Mouse (Mus musculus) hindbrain, embryonic 13.5 days (tissue): ENCODE measurements around the gene Tectb. TPM values are rescaled to one million over a fixed set of nuclear protein-coding genes. Genes with fewer than 3 reads are reported as not detected.

ENCODE experiments used
- ATAC-seq: fragments of 200-750 bp; cut with Nextera tagmentation; 2 replicates; pipeline ENCODE4 v1.8.0; 2017; ENCODE audit warnings: moderate TSS enrichment; ENCODE audit not compliant: low FRiP score
- H3K27ac ChIP-seq: fragments of 300-500 bp; sonication (generic); 2 replicates; pipeline ENCODE4 v1.5.1; 2015; ENCODE audit warnings: inconsistent platforms, mild to moderate bottlenecking, moderate library complexity
- H3K27me3 ChIP-seq: fragments of 300-500 bp; sonication (generic); 2 replicates; pipeline ENCODE4 v1.6.1; 2015; ENCODE audit warnings: mild to moderate bottlenecking, inconsistent platforms
- H3K36me3 ChIP-seq: fragments of 300-500 bp; sonication (generic); 2 replicates; pipeline ENCODE4 v1.6.1; 2015; ENCODE audit warnings: mild to moderate bottlenecking, inconsistent platforms
- H3K4me1 ChIP-seq: fragments of 300-500 bp; sonication (generic); replicated peaks from 2 replicates; pipeline ENCODE4 v1.6.1; 2015; ENCODE audit warnings: inconsistent platforms
- H3K4me2 ChIP-seq: fragments of 300-500 bp; sonication (generic); 2 replicates; pipeline ENCODE4 v1.6.1; 2015; ENCODE audit warnings: inconsistent platforms, mild to moderate bottlenecking, moderate library complexity
- H3K4me3 ChIP-seq: fragments of 300-500 bp; sonication (generic); 2 replicates; pipeline ENCODE4 v1.5.1; 2015; ENCODE audit warnings: mild to moderate bottlenecking, inconsistent platforms
- H3K9ac ChIP-seq: fragments of 300-500 bp; sonication (generic); 2 replicates; pipeline ENCODE4 v1.6.1; 2015; ENCODE audit warnings: mild to moderate bottlenecking, inconsistent platforms
- H3K9me3 ChIP-seq: fragments of 300-500 bp; sonication (generic); 2 replicates; pipeline ENCODE4 v1.6.1; 2016; ENCODE audit warnings: inconsistent platforms
- WGBS: fragments of 180-500 bp; shearing (Covaris S2); methylation state at CpG from one replicate; pipeline ENCODE4 v1.1.7; 2015; 5-methylcytosine and 5-hydroxymethylcytosine counted together
- polyA plus RNA-seq: library from polyadenylated mRNA; unstranded; fragments of >200 nt; fragmentation: Nextera tagmentation; extraction: Ambion mirVana; gene quantifications from 2 replicates; pipeline ENCODE4 v1.2.1, GENCODE M21; 2015

Tectb gene
- 0.45 and 0.75 TPM in 2 replicates for polyA plus RNA-seq

DNA sequence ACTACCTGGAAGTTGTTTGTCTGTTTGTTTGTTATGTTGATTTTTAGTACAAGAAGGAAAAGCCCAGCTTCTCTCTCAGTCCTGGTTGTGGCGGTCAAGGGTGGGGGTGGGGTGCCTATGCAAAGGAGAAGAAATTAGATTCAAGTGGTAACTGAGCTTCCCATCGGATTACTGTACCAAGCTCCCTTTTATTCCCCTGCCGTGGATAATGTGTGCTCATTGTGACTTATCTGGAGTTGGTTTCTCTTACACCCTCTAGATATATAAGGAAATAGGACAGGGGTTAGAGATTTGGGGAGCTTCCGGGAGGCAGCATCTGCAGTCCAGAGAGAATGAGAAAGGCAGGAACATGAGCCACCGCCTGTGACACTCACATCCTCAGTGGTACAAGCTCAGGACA lies at the start of gene Tectb:
Tectb (plus strand) TSS at position 301 of the 400 bp plus-strand sequence.
- 84% methylated on average over 5 of the region's 5 CpGs for WGBS
- Histone ChIP-seq H3K27me3 (no peaks in the 10 kb centered on the region), H3K9ac (no peak within 1 kb of the TSS), H3K27ac (no peak within 1 kb of the TSS), H3K4me2 (no peak within 1 kb of the TSS), H3K4me3 (no peak within 1 kb of the TSS), H3K36me3 (no peaks in the 10 kb centered on the region), H3K4me1 (peaks cover 7% of the 10 kb centered on the region), H3K9me3 (no peaks in the 10 kb centered on the region)
- no peak for ATAC-seq

DNA sequence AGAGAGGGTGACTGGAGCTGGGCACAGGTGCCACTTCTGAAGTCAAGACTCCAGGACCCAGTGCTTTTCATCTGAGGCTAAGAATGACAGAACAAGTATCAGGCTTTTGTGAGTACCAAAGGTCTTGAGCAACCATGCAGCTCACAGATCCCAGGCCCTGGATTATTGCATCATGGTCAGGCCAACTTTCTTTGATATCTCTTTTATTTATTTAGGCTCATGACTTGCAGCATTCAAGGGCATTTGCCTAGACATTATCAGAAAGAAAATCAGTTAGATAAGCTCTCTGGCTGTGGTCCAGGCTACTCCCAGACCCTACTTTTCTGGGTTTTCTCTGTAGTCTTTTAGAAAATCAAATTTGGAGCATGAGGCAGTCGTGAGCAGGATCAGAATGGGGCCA lies 48.8 kb upstream of the Tectb start:
- H3K27me3 ChIP-seq: no peaks in the 10 kb centered on the region
- H3K9ac ChIP-seq: no peak overlapping the region
- H3K4me3 ChIP-seq: no peak overlapping the region
- H3K9me3 ChIP-seq: no peaks in the 10 kb centered on the region
- H3K4me2 ChIP-seq: no peak overlapping the region
- no peak overlapping the region for H3K27ac ChIP-seq
- ATAC-seq: no peak
- H3K4me1 ChIP-seq: peaks cover 2% of the 10 kb centered on the region
- WGBS: 44% methylated on average over 1 of the region's 1 CpGs
- no peaks in the 10 kb centered on the region for H3K36me3 ChIP-seq

DNA sequence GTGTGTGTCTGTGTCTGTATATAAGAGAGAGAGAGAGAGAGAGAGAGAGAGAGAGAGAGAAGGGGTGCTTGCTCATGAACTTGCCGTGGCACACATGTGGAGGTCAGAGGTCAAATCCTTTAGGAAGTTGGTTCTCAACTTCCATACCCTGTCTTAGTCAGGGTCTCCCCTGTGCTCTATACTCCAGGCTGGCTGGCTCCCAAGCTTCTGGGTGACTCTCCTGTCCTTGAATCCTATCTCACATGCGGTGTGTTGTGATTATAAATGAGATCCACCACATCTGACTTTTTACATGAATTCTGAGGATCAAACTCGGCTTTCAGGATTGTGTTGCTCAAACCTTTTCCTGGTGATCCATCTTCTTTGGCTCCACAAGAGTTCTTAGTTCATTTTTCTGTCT lies 48.1 kb upstream of the Tectb start:
- Histone ChIP-seq H3K36me3 (no peaks in the 10 kb centered on the region), H3K9me3 (no peaks in the 10 kb centered on the region), H3K4me3 (no peak overlapping the region), H3K27ac (no peak overlapping the region), H3K27me3 (no peaks in the 10 kb centered on the region), H3K9ac (no peak overlapping the region), H3K4me2 (no peak overlapping the region), H3K4me1 (peaks cover 10% of the 10 kb centered on the region)
- ATAC-seq: no peak
- WGBS: 86% methylated on average over 3 of the region's 3 CpGs

DNA sequence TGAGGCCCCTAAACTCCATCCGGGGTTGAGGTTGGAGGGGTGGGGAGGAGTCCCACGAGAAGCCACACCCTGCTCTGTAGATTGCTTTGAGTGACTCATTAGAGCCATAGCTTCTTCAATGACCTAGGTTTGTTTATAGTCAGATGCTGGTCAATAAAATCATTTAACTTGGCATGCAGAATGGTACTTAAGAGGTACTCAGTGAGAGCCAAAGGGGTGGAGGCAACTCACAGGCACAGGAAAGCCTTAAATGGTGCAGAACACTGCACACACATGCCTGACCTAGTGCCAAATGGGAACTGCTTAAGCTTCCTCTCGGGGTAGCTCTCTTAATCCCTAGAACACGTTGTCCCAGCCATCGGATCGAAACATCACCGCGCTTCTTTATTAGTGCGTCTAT lies 46.0 kb upstream of the Tectb start:
- Histone ChIP-seq H3K4me2 (no peak overlapping the region), H3K4me3 (no peak overlapping the region), H3K9ac (no peak overlapping the region), H3K27ac (no peak overlapping the region), H3K9me3 (no peaks in the 10 kb centered on the region), H3K27me3 (no peaks in the 10 kb centered on the region), H3K4me1 (peaks cover 12% of the 10 kb centered on the region), H3K36me3 (no peaks in the 10 kb centered on the region)
- WGBS: 81% methylated on average over 9 of the region's 9 CpGs
- ATAC-seq: no peak

DNA sequence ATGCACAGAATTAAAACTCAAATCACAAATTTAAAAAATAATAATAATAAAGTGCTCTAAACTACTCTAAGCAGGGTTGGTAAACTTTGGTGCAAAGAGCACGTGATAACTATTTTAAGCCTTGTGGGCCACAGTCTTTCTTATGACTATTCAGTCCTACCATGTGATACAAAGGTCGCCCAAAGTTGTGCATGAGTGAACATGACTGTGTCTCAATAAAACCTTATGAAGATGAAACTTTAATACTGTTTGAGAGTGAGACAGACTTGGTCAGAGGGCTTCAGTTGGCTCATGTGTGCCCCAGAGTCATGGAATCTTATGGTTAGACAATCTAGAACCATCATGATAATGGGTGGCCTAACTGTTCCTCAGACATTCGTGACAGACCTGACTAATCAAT lies 44.6 kb upstream of the Tectb start:
- H3K9ac ChIP-seq: no peak overlapping the region
- H3K4me2 ChIP-seq: no peak overlapping the region
- H3K9me3 ChIP-seq: no peaks in the 10 kb centered on the region
- no peaks in the 10 kb centered on the region for H3K36me3 ChIP-seq
- no peak overlapping the region for H3K27ac ChIP-seq
- ATAC-seq: no peak
- peaks cover 12% of the 10 kb centered on the region for H3K4me1 ChIP-seq
- WGBS: 92% methylated on average over 3 of the region's 3 CpGs
- no peak overlapping the region for H3K4me3 ChIP-seq
- no peaks in the 10 kb centered on the region for H3K27me3 ChIP-seq

DNA sequence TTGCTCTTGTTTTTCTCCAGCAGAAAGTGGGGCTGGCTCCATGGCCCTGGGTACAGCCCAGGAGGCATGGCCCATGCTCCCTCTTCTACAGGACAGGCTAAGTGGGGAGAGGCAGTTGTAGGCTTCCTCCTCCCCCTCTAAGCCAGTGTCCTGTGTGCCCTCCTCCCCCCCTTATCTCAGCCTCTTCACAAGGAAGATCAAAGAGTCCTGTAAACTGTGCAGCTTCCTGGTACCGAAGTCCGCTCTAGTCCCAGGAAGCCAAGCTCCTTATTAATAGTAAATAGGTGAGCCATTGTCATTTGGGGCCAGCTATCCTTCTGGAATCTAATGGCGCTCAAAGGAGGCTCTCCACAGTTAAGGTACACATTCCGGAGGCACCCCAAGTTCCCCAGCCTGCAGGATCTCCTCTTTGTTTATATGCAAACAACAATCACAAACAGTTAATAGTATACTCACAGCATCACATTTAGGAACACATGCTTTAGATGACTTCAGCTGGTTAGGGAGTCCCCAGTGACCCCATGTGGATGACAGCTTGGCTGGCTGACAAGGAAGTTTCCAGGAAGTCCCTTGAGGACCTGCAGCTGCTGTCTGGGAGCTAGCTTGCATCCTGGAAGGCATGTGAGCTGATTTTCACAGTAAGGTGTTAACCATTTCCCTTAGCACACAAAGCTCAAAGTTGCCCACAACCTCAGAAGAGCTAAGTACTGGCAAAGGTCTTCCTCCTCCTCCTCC lies 43.7 kb upstream of the Tectb start:
- no peaks in the 10 kb centered on the region for H3K9me3 ChIP-seq
- H3K4me3 ChIP-seq: no peak overlapping the region
- no peaks in the 10 kb centered on the region for H3K36me3 ChIP-seq
- WGBS: 79% methylated on average over 4 of the region's 4 CpGs
- no peak overlapping the region for H3K9ac ChIP-seq
- H3K4me1 ChIP-seq: peaks cover 12% of the 10 kb centered on the region
- H3K27me3 ChIP-seq: no peaks in the 10 kb centered on the region
- no peak for ATAC-seq
- H3K27ac ChIP-seq: no peak overlapping the region
- no peak overlapping the region for H3K4me2 ChIP-seq

DNA sequence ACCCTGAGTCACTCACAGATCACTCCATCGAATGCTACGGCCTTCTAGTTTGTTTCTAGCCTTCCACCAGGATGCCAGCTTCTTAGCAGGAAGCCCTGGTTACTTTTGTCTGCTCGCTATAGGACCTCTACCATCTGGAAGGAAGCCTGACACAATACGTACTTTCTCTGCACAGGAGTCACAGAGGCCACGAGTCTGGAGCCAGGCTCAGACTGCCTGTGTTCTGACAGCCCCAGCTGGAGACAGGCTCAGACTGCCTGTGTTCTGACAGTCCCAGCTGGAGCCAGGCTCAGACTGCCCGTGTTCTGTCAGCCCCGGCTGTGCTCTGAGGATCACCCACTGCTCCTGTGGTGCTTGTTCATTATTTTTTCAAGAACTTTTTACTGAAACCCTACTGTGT lies 42.6 kb upstream of the Tectb start:
- H3K9me3 ChIP-seq: no peaks in the 10 kb centered on the region
- peak overlapping the region; percentile 14; the same call in 1 of the 2 replicates for H3K27ac ChIP-seq
- peak; percentile 69; the same call in 1 of the 2 replicates for ATAC-seq
- WGBS: 22% methylated on average over 7 of the region's 7 CpGs
- no peak overlapping the region for H3K9ac ChIP-seq
- no peaks in the 10 kb centered on the region for H3K27me3 ChIP-seq
- no peaks in the 10 kb centered on the region for H3K36me3 ChIP-seq
- no peak overlapping the region for H3K4me2 ChIP-seq
- no peak overlapping the region for H3K4me3 ChIP-seq
- peaks cover 12% of the 10 kb centered on the region for H3K4me1 ChIP-seq

DNA sequence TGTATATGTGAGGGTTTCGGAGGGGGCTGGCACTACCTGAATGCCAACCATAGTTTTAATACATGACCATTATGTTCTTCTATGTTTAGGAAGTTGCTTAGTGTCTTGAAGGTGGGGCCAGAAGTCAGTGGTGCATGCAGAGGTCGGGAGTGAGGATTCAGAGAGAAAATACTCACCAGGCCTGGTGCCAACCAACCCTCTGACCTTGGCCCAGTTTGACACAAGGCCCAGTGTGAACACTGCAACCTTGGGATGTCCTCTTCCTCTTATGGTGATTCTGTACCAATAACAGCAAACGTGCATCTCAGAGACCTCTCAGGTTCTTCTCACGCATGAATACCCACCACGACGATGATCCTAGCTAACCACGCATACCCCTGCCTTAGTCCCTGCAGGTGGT lies 42.0 kb upstream of the Tectb start:
- no peaks in the 10 kb centered on the region for H3K36me3 ChIP-seq
- 77% methylated on average over 7 of the region's 7 CpGs for WGBS
- no peaks in the 10 kb centered on the region for H3K27me3 ChIP-seq
- no peaks in the 10 kb centered on the region for H3K9me3 ChIP-seq
- no peak for ATAC-seq
- H3K4me1 ChIP-seq: peaks cover 16% of the 10 kb centered on the region
- no peak overlapping the region for H3K9ac ChIP-seq
- no peak overlapping the region for H3K27ac ChIP-seq
- no peak overlapping the region for H3K4me2 ChIP-seq
- H3K4me3 ChIP-seq: no peak overlapping the region

DNA sequence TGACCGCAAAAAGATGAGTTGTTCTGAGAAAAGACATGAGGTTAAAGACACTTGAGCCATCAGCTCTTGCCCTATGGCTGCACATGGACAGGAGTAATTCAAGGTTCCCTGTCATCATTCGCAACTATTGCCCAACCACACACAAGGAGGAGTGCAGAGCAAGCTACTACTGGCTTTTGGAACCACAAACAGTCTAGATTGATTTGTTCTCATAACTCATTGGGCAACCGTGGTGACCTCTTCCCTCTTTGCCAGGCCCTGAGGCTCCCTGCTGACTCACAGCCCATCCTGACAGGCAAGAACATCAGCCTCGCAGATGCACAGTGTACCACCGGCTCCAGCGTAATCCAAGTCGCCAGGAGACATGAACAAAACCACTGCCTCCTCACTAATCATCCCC lies 41.2 kb upstream of the Tectb start:
- Histone ChIP-seq H3K4me1 (peaks cover 23% of the 10 kb centered on the region), H3K27ac (no peak overlapping the region), H3K36me3 (no peaks in the 10 kb centered on the region), H3K4me2 (no peak overlapping the region), H3K9ac (no peak overlapping the region), H3K27me3 (no peaks in the 10 kb centered on the region), H3K4me3 (no peak overlapping the region), H3K9me3 (no peaks in the 10 kb centered on the region)
- no peak for ATAC-seq
- WGBS: 82% methylated on average over 7 of the region's 7 CpGs

DNA sequence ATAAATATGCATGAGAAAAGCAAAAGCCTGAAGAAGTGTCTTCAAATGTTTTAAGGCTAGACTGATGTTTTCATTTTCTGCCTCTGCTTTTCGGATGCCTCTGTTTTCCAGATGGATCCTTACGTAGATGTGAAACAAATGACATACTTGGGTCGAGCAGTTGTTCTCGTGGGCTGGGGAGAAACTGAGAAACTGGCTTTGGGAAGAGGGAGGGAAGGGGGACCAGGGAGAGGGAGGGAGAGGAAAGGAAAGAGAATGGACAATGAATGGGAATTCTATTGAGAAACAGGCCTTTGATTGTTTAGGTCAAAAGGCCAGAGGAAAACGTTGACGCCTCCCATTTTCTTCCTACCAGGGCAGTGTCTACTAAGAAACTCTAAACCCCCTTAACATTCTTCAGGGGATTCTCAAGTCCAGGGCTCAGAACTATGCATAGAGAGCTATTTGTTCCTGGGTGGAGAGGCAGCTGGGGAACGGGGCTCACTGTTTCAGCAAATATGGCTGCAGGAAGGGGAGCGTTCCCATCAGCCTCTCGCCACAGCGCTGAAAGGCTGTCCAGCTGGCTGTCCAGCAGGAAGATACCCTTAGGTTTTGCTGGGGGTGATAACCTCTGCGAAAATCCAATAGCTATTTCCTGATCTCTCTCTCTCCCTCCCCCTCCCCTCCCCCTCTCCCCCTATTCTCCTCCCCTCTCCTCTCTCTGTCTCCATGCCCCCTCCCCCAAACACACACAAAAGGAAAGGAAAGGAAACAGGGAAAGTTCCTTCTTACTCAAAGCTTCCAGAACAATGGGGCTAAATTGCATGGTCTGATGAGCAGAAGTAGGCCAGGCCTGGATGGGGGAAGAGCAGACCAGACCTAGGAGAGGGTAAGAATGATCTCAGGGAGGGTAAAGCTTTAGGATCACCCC lies 36.9 kb upstream of the Tectb start:
- Histone ChIP-seq H3K4me2 (no peak overlapping the region), H3K27me3 (no peaks in the 10 kb centered on the region), H3K4me3 (no peak overlapping the region), H3K9ac (no peak overlapping the region), H3K36me3 (no peaks in the 10 kb centered on the region), H3K27ac (peak overlapping the region; percentile 77), H3K4me1 (peaks cover 19% of the 10 kb centered on the region), H3K9me3 (no peaks in the 10 kb centered on the region)
- WGBS: 5% methylated on average over 11 of the region's 11 CpGs
- ATAC-seq: peak; percentile 65; the same call in 1 of the 2 replicates

DNA sequence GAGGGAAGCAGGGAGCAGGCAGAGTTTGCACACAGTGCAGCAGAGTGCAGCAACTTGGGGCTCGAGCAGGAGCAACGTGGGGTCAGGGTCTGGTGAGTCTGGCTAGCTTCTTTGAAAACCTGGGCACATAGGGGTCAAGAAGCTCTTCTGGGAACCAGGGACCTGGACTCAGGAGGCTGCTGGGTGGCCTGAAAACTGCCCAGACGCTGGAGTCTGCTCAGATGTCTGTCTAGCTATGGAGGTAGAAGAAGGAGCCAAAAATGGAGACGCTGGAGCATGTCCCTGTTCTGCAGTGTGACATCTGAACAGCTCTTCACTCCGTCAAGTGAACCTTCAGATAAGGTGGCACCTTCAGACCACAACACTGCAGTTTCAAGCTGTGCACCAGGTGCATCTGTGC lies 35.8 kb upstream of the Tectb start:
- Histone ChIP-seq H3K27me3 (no peaks in the 10 kb centered on the region), H3K4me3 (no peak overlapping the region), H3K27ac (peak overlapping the region; percentile 71), H3K9ac (no peak overlapping the region), H3K4me1 (peaks cover 19% of the 10 kb centered on the region), H3K4me2 (no peak overlapping the region), H3K9me3 (no peaks in the 10 kb centered on the region), H3K36me3 (no peaks in the 10 kb centered on the region)
- WGBS: 49% methylated on average over 5 of the region's 5 CpGs
- no peak for ATAC-seq

DNA sequence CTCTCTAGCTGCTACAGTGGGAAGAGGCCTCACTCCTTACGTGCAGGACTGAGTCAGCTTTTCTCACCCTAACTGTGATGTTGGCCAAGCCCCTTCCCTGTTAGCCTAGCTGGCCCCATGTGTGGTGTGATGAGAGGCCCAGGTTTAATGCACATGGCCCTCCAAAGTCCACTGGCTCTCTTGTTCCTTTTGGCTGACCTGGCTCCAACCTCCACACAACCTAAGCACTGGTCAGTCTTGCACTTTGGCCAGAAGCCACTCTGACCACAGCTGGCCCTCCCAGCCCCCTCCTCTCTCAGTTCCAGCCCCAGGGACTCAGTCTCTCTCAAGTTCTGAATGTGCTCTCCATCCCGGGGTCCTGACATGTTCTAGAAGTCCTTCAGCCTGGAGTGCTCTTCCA lies 35.4 kb upstream of the Tectb start:
- Histone ChIP-seq H3K4me3 (no peak overlapping the region), H3K27me3 (no peaks in the 10 kb centered on the region), H3K9me3 (no peaks in the 10 kb centered on the region), H3K36me3 (no peaks in the 10 kb centered on the region), H3K27ac (no peak overlapping the region), H3K4me2 (no peak overlapping the region), H3K4me1 (peaks cover 19% of the 10 kb centered on the region), H3K9ac (no peak overlapping the region)
- 85% methylated on average over 2 of the region's 2 CpGs for WGBS
- no peak for ATAC-seq
